Mouse (Mus musculus) intestine, embryonic 16.5 days (tissue): Measurements from ENCODE around the gene Adgrf3. TPM values are rescaled to one million over a fixed set of nuclear protein-coding genes. Genes with fewer than 3 reads are reported as not detected.
A peak's percentile ranks its signal among the peaks of the same experiment; 100 is the strongest.

Experiments
- ATAC-seq: fragments of 200-750 bp; cut with Nextera tagmentation; 2 replicates; pipeline ENCODE4 v1.8.0; 2017; ENCODE audit warnings: moderate TSS enrichment, moderate library complexity
- H3K27ac ChIP-seq: fragments of 300-500 bp; sonication (generic); 2 replicates; pipeline ENCODE4 v1.5.1; 2014; ENCODE audit warnings: mild to moderate bottlenecking, low read length
- H3K27me3 ChIP-seq: fragments of 300-500 bp; sonication (generic); replicated peaks from 2 replicates; pipeline ENCODE4 v1.6.1; 2014; ENCODE audit warnings: low read length, control low read depth, mixed read lengths; ENCODE audit not compliant: control insufficient read depth, insufficient read depth
- H3K36me3 ChIP-seq: fragments of 300-500 bp; sonication (generic); 2 replicates; pipeline ENCODE4 v1.6.1; 2014; ENCODE audit warnings: low read length, control low read depth; ENCODE audit not compliant: control insufficient read depth, insufficient read depth
- H3K4me1 ChIP-seq: fragments of 300-500 bp; sonication (generic); 2 replicates; pipeline ENCODE4 v1.6.1; 2014; ENCODE audit warnings: low read length, control low read depth, mixed read lengths; ENCODE audit not compliant: control insufficient read depth, insufficient read depth
- H3K4me2 ChIP-seq: fragments of 300-500 bp; sonication (generic); 2 replicates; pipeline ENCODE4 v1.6.1; 2014; ENCODE audit warnings: low read depth, low read length, control low read depth
- H3K4me3 ChIP-seq: fragments of 300-500 bp; sonication (generic); 2 replicates; pipeline ENCODE4 v1.5.1; 2014; ENCODE audit warnings: mild to moderate bottlenecking, low read length
- H3K9ac ChIP-seq: fragments of 300-500 bp; sonication (generic); 2 replicates; pipeline ENCODE4 v1.6.1; 2014; ENCODE audit warnings: low read depth, low read length
- H3K9me3 ChIP-seq: fragments of 300-500 bp; sonication (generic); 2 replicates; pipeline ENCODE4 v1.6.1; 2016; ENCODE audit warnings: low read length, control low read depth; ENCODE audit not compliant: control insufficient read depth
- WGBS: fragments of 180-500 bp; shearing (Covaris S2); extraction: QIAGEN DNeasy Blood & Tissue Kit; methylation state at CpG from one replicate; pipeline ENCODE4 v1.1.7; 2014; 5-methylcytosine and 5-hydroxymethylcytosine counted together
- microRNA counts: library from miRNA; unstranded; fragments of <30 nt; microRNA quantifications from one replicate; lab custom pipeline; 2016
- microRNA-seq: library from miRNA; unstranded; fragments of <30 nt; microRNA quantifications from one replicate; pipeline ENCODE4, GENCODE M21; 2016
- polyA plus RNA-seq: library from polyadenylated mRNA; unstranded; fragments of >200 nt; fragmentation: Nextera tagmentation; extraction: Ambion mirVana; gene quantifications from 2 replicates; pipeline ENCODE4 v1.2.1, GENCODE M21; 2015

The Adgrf3 gene
- polyA plus RNA-seq, 1 experiment from 2014 or later: 0.15 TPM

DNA sequence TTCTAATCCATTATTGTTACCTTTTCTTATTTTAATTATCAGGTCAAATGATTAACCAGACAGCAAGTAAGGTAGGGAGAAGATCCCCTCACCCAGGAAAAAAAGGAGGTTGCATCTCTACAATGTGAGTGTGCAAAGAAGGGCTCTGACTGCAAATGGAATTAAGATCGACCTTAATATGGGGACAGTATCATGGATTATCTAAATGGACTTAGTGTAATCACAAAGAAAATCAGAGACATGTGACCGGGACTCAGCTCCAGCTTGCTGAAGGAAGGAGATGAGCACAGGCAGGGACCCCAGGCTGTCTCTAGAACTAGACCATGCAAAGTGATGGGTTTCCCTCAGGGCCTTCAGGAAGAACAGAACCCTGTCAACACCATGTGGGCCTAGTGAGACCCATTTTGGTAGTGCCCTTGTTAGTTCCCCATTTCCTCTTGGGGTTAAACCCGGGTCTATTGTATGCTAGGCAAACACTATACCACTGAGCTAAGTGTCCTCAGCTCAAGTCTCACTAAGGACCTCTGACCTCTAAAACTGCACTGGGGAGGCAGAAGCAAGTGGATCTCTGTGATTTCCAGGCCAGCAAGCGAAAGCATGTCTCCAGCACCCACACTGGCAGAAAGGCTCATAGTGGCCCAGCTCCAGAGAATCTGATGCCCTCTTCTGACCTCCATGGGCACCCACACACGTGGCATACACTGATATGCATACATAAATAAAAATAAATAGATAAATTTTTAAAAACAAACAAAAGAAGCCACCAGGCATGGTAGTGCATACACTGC lies 57.2 kb downstream of the Adgrf3 start:
- Histone ChIP-seq H3K36me3 (0 out of 2 replicates have a peak, but pooled peaks cover 8% of the 10 kb centered on the region), H3K27ac (no peak overlapping the region), H3K9me3 (no peaks in the 10 kb centered on the region), H3K4me3 (no peak overlapping the region), H3K4me2 (no peak overlapping the region), H3K4me1 (0 out of 2 replicates have a peak, but pooled peaks cover 3% of the 10 kb centered on the region), H3K9ac (no peak overlapping the region), H3K27me3 (no peaks in the 10 kb centered on the region)
- no peak for ATAC-seq
- WGBS: 83% methylated on average over 5 of the region's 5 CpGs

DNA sequence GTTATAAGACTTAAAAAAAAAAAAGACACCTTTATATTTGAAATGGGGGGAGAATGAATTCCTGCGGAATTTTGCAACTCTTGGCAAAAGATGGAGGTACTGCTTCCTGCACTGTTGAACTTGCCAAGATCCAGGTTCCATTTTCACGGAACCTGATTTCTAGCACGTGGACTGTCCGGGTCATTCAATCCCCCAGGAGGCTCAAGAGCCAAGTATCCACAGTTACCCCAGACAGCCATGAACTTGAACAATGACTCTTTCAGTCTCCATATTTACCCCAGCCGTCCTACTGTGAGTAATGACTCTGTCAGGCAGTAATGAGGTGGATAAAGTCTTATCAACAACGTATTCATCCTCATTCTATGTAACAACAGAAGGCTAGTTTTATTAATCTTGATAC lies 59.0 kb downstream of the Adgrf3 start:
- H3K27me3 ChIP-seq: no peaks in the 10 kb centered on the region
- 87% methylated on average over 6 of the region's 6 CpGs for WGBS
- no peak overlapping the region for H3K4me2 ChIP-seq
- H3K36me3 ChIP-seq: 0 out of 2 replicates have a peak, but pooled peaks cover 8% of the 10 kb centered on the region
- H3K27ac ChIP-seq: no peak overlapping the region
- no peak for ATAC-seq
- H3K4me3 ChIP-seq: no peak overlapping the region
- H3K9ac ChIP-seq: no peak overlapping the region
- H3K4me1 ChIP-seq: 0 out of 2 replicates have a peak, but pooled peaks cover under 1% of the 10 kb centered on the region
- H3K9me3 ChIP-seq: no peaks in the 10 kb centered on the region

MicroRNAs encoded within 50 kb of the gene (microRNA counts, 519-probe panel; counts per million panel counts)
- microRNA mmu-miR-1960 (lab: Ali Mortazavi, UCI): 1,832 counts per million, percentile 33 among the panel's probes with 10 or more counts

Small RNA genes within 50 kb of the gene (microRNA-seq; reads per million reads assigned to microRNA genes)
- gene Mir1960: 1.8 reads per million

Other genes with a start within 250 kb of the Adgrf3 start
- 0.16 and 0.18 TPM in 2 replicates for gene Il6, start 192.6 kb downstream of the Adgrf3 start, polyA plus RNA-seq
- gene Tyms, start 132.1 kb downstream of the Adgrf3 start, polyA plus RNA-seq: 224 and 260 TPM in 2 replicates
- 0.40 and 0.56 TPM in 2 replicates for gene Garem2, start 100.6 kb downstream of the Adgrf3 start, polyA plus RNA-seq
- not detected in 2 replicates for gene 3110082J24Rik, start 99.6 kb downstream of the Adgrf3 start, polyA plus RNA-seq
- gene Hadha, start 50.6 kb downstream of the Adgrf3 start, polyA plus RNA-seq: 232 and 255 TPM in 2 replicates
- gene Hadhb, start 50.5 kb downstream of the Adgrf3 start, polyA plus RNA-seq: 340 and 367 TPM in 2 replicates
- gene Selenoi, start 26.9 kb upstream of the Adgrf3 start, polyA plus RNA-seq: 52.2 and 57.8 TPM in 2 replicates
- gene Drc1, start 75.7 kb upstream of the Adgrf3 start, polyA plus RNA-seq: 1.2 and 1.8 TPM in 2 replicates